Mouse (Mus musculus): ENCODE measurements around the gene Faim2. TPM values are rescaled to one million over a fixed set of nuclear protein-coding genes. Genes with fewer than 3 reads are reported as not detected.

The Faim2 gene
- total RNA-seq, 2 experiments from 2014 or later: 421 to 422 TPM

GRCm38 (mm10) chr15:99473801-99474575 lies 54.0 kb downstream of the Faim2 start:
- no peak for TF ChIP-seq CTCF (IDR thresholded peaks at IDR 0.05)
- H3K27ac ChIP-seq: peak overlapping the region; percentile 90
- H3K4me3 ChIP-seq: peak overlapping the region; percentile 91
- peak; percentile 44 to 50 for DNase-seq (ENCODE audit: extremely low spot score in 1 of 2, low spot score in 2 of 2)
- intact Hi-C loops (cut with DNase I): loop anchor here (5.0 kb wide), 1 partner anchor 157 kb away; no protein-coding TSS in a partner anchor

- H3K27ac ChIP-seq: no peak overlapping the region
- TF ChIP-seq CTCF (IDR thresholded peaks at IDR 0.05): no peak
- intact Hi-C loops (cut with DNase I): loop anchor here (5.0 kb wide), 1 partner anchor 156 kb away; no protein-coding TSS in a partner anchor
- H3K4me3 ChIP-seq: no peak overlapping the region
- no peak for DNase-seq (ENCODE audit: extremely low spot score in 1 of 2, low spot score in 2 of 2)
These were observed 55.0 kb downstream of the Faim2 start for GRCm38 (mm10) chr15:99472972-99473371.

GRCm38 (mm10) chr15:99471677-99472063 lies 56.3 kb downstream of the Faim2 start:
- intact Hi-C loops (cut with DNase I): loop anchor here (5.0 kb wide), 1 partner anchor 154 kb away; no protein-coding TSS in a partner anchor
- Histone ChIP-seq H3K4me3 (no peak overlapping the region), H3K27ac (no peak overlapping the region)
- no peak for TF ChIP-seq CTCF (IDR thresholded peaks at IDR 0.05)
- DNase-seq (ENCODE audit: extremely low spot score in 1 of 2, low spot score in 2 of 2): no peak

- no peak overlapping the region; the same call in 1 of the 2 replicates for H3K4me3 ChIP-seq
- peak overlapping the region; percentile 67; the same call in 1 of the 2 replicates for H3K27ac ChIP-seq
- TF ChIP-seq CTCF (IDR thresholded peaks at IDR 0.05): peak; percentile 97
- peak; percentile 42 to 43 for DNase-seq (ENCODE audit: extremely low spot score in 1 of 2, low spot score in 2 of 2)
- intact Hi-C loops (cut with DNase I): loop anchor here (1.0 to 5.0 kb wide), 2 partner anchors 55 to 154 kb away; no protein-coding TSS in a partner anchor
These were observed 56.8 kb downstream of the Faim2 start for GRCm38 (mm10) chr15:99470971-99471676.

- DNase-seq (ENCODE audit: extremely low spot score in 1 of 2, low spot score in 2 of 2): no peak
- TF ChIP-seq CTCF (IDR thresholded peaks at IDR 0.05): no peak
- Histone ChIP-seq H3K27ac (peak overlapping the region; percentile 67; the same call in 1 of the 2 replicates), H3K4me3 (no peak overlapping the region)
- intact Hi-C loops (cut with DNase I): loop anchor here (1.0 to 5.0 kb wide), 2 partner anchors 54 to 153 kb away; no protein-coding TSS in a partner anchor
These were observed 57.7 kb downstream of the Faim2 start for GRCm38 (mm10) chr15:99470224-99470761.

GRCm38 (mm10) chr15:99469736-99470135 lies 58.2 kb downstream of the Faim2 start:
- H3K27ac ChIP-seq: no peak overlapping the region
- DNase-seq (ENCODE audit: extremely low spot score in 1 of 2, low spot score in 2 of 2): no peak
- TF ChIP-seq CTCF (IDR thresholded peaks at IDR 0.05): no peak
- intact Hi-C loops (cut with DNase I): loop anchor here (1.0 to 5.0 kb wide), 2 partner anchors 53 to 152 kb away; no protein-coding TSS in a partner anchor
- no peak overlapping the region for H3K4me3 ChIP-seq

GRCm38 (mm10) chr15:99469067-99469466 lies 58.9 kb downstream of the Faim2 start:
- H3K4me3 ChIP-seq: no peak overlapping the region
- peak; percentile 50 to 67 for DNase-seq (ENCODE audit: extremely low spot score in 1 of 2, low spot score in 2 of 2)
- intact Hi-C loops (cut with DNase I): no loop called here
- peak; percentile 84 for TF ChIP-seq CTCF (IDR thresholded peaks at IDR 0.05)
- H3K27ac ChIP-seq: no peak overlapping the region

- TF ChIP-seq CTCF (IDR thresholded peaks at IDR 0.05): no peak
- no peak overlapping the region for H3K4me3 ChIP-seq
- no peak overlapping the region for H3K27ac ChIP-seq
- intact Hi-C loops (cut with DNase I): no loop called here
- no peak for DNase-seq (ENCODE audit: extremely low spot score in 1 of 2, low spot score in 2 of 2)
These were observed 64.8 kb downstream of the Faim2 start for GRCm38 (mm10) chr15:99463194-99463593.

GRCm38 (mm10) chr15:99457606-99458401 lies 70.2 kb downstream of the Faim2 start, which contains the start of gene Nckap5l:
Gene Nckap5l, minus strand, starts transcription at chr15:99457748.
- intact Hi-C loops (cut with DNase I): no loop called here
- H3K27ac ChIP-seq: peak within 1 kb of the TSS; percentile 94
- peak within 1 kb of the TSS; percentile 88 for H3K4me3 ChIP-seq
- TF ChIP-seq CTCF (IDR thresholded peaks at IDR 0.05): no peak
- peak; percentile 87 to 89 for DNase-seq (ENCODE audit: extremely low spot score in 1 of 2, low spot score in 2 of 2)

- Histone ChIP-seq H3K4me3 (peak overlapping the region; percentile 88), H3K27ac (peak overlapping the region; percentile 94)
- peak; percentile 53 to 58 for DNase-seq (ENCODE audit: extremely low spot score in 1 of 2, low spot score in 2 of 2)
- intact Hi-C loops (cut with DNase I): no loop called here
- TF ChIP-seq CTCF (IDR thresholded peaks at IDR 0.05): no peak
These were observed 70.9 kb downstream of the Faim2 start for GRCm38 (mm10) chr15:99456963-99457605.
